Mouse (Mus musculus) CH12.LX (cell line): ENCODE results near the gene AI597479. TPM values are rescaled to one million over a fixed set of nuclear protein-coding genes. Genes with fewer than 3 reads are reported as not detected.

ENCODE experiments used
- DNase-seq: peaks from one replicate; pipeline ENCODE4 v3.0.0-alpha.2; 2013; ENCODE audit errors: extremely low read depth
- H3K27ac ChIP-seq: 2 replicates; pipeline ENCODE4 v1.5.1; 2012; ENCODE audit warnings: low read depth, mild to moderate bottlenecking, control low read depth, moderate library complexity; ENCODE audit not compliant: insufficient read depth
- H3K27me3 ChIP-seq: replicated peaks from 2 replicates; pipeline ENCODE3; 2012; ENCODE audit warnings: inconsistent platforms
- H3K36me3 ChIP-seq, 2 experiments: replicated peaks in 1 of 2; 2 replicates each; pipeline versions ENCODE3 to v1.6.1; 2012; ENCODE audit warnings: inconsistent platforms in 1 of 2, low read length in 1 of 2, mild to moderate bottlenecking in 1 of 2, mixed read lengths in 1 of 2, moderate library complexity in 1 of 2; ENCODE audit not compliant: control insufficient read depth in 1 of 2, insufficient read depth in 1 of 2
- H3K4me1 ChIP-seq, 2 experiments: 2 replicates each; pipeline ENCODE4 v1.6.1; 2012; ENCODE audit warnings: inconsistent platforms in 1 of 2, moderate library complexity in 1 of 2; ENCODE audit not compliant: insufficient read depth in 2 of 2, control insufficient read depth in 1 of 2
- H3K4me2 ChIP-seq: 2 replicates; pipeline ENCODE4 v1.6.1; 2012; ENCODE audit warnings: low read depth, mild to moderate bottlenecking, control low read depth; ENCODE audit not compliant: poor library complexity, insufficient read depth, severe bottlenecking
- H3K4me3 ChIP-seq, 3 experiments: fragments of 150-350 bp in 1 of 3; sonication (generic) in 1 of 3; replicated peaks in 1 of 3; 2 replicates each; pipeline versions ENCODE3 to v1.5.1; 2011 to 2012; ENCODE audit warnings: low read depth in 2 of 3, low read length in 2 of 3, mild to moderate bottlenecking in 2 of 3, moderate library complexity in 2 of 3, control low read depth in 1 of 3, improper control_type of control experiment in 1 of 3, inconsistent platforms in 1 of 3, mixed read lengths in 1 of 3; ENCODE audit not compliant: poor library complexity in 1 of 3
- H3K79me2 ChIP-seq: replicated peaks from 2 replicates; pipeline ENCODE4 v1.6.1; 2012; ENCODE audit warnings: mild to moderate bottlenecking, moderate library complexity; ENCODE audit not compliant: control insufficient read depth, poor library complexity, insufficient read depth, severe bottlenecking; ENCODE audit errors: extremely low read depth
- H3K9ac ChIP-seq: 2 replicates; pipeline ENCODE4 v1.6.1; 2012; ENCODE audit warnings: low read depth, mild to moderate bottlenecking, control low read depth, moderate library complexity; ENCODE audit not compliant: insufficient read depth
- H3K9me3 ChIP-seq: replicated peaks from 2 replicates; pipeline ENCODE3; 2012; ENCODE audit warnings: low read length, inconsistent platforms, mixed read lengths
- BHLHE40 ChIP-seq: IDR thresholded peaks from 2 replicates; pipeline ENCODE4 v1.6.1; 2011; ENCODE audit warnings: mild to moderate bottlenecking, low read depth, low read length, improper control_type of control experiment
- CHD1 ChIP-seq: IDR thresholded peaks from 2 replicates; pipeline ENCODE4 v1.6.1; 2012; ENCODE audit warnings: low read depth, low read length, improper control_type of control experiment, inconsistent platforms
- CHD2 ChIP-seq: IDR thresholded peaks from 2 replicates; pipeline ENCODE4 v1.6.1; 2011; ENCODE audit warnings: low read length, improper control_type of control experiment
- CTCF ChIP-seq, 2 experiments: IDR thresholded peaks in 1 of 2; conservative IDR thresholded peaks in 1 of 2; 2 replicates each; pipeline ENCODE4 v1.5.1; 2011 to 2012; ENCODE audit warnings: low read depth in 2 of 2, low read length in 2 of 2, improper control_type of control experiment in 1 of 2, inconsistent platforms in 1 of 2, mild to moderate bottlenecking in 1 of 2, moderate library complexity in 1 of 2
- E2F4 ChIP-seq: IDR thresholded peaks from 2 replicates; pipeline ENCODE4 v1.6.1; 2011; ENCODE audit warnings: low read depth, low read length, improper control_type of control experiment; ENCODE audit not compliant: insufficient replicate concordance
- ELF1 ChIP-seq: IDR thresholded peaks from 2 replicates; pipeline ENCODE4 v1.6.1; 2014; ENCODE audit warnings: low read depth, mild to moderate bottlenecking, inconsistent platforms, low read length, improper control_type of control experiment
- HCFC1 ChIP-seq: IDR thresholded peaks from 2 replicates; pipeline ENCODE4 v1.6.1; 2012; ENCODE audit warnings: low read depth, mild to moderate bottlenecking, inconsistent platforms, low read length, improper control_type of control experiment
- KAT2A ChIP-seq: IDR thresholded peaks from 2 replicates; pipeline ENCODE4 v1.6.1; 2012; ENCODE audit warnings: low read length, improper control_type of control experiment, inconsistent platforms; ENCODE audit not compliant: insufficient replicate concordance
- MAFK ChIP-seq: IDR thresholded peaks from 2 replicates; pipeline ENCODE4 v1.6.1; 2011; ENCODE audit warnings: low read length, improper control_type of control experiment; ENCODE audit not compliant: insufficient replicate concordance
- MAZ ChIP-seq: IDR thresholded peaks from 2 replicates; pipeline ENCODE4 v1.6.1; 2012; ENCODE audit warnings: low read depth, mild to moderate bottlenecking, inconsistent platforms, low read length, improper control_type of control experiment, moderate library complexity
- MEF2A ChIP-seq: IDR thresholded peaks from 2 replicates; pipeline ENCODE4 v1.6.1; 2014; ENCODE audit warnings: low read depth, mild to moderate bottlenecking, inconsistent platforms, low read length, improper control_type of control experiment, borderline replicate concordance
- MXI1 ChIP-seq: IDR thresholded peaks from 2 replicates; pipeline ENCODE4 v1.6.1; 2011; ENCODE audit warnings: mild to moderate bottlenecking, low read depth, low read length, improper control_type of control experiment
- MYC ChIP-seq: IDR thresholded peaks from 2 replicates; pipeline ENCODE4 v1.6.1; 2011; ENCODE audit warnings: low read depth, mild to moderate bottlenecking, improper control_type of control experiment, low read length
- PAX5 ChIP-seq: IDR thresholded peaks from 2 replicates; pipeline ENCODE4 v1.6.1; 2012; ENCODE audit warnings: low read length, inconsistent platforms, mixed read lengths
- POLR2A ChIP-seq: IDR thresholded peaks from 2 replicates; pipeline ENCODE4 v1.6.1; 2011; ENCODE audit warnings: low read depth, mild to moderate bottlenecking, improper control_type of control experiment, low read length
- TBP ChIP-seq: conservative IDR thresholded peaks from 2 replicates; pipeline ENCODE4 v1.6.1; 2011; ENCODE audit warnings: low read depth, low read length, improper control_type of control experiment
- TCF12 ChIP-seq: IDR thresholded peaks from 2 replicates; pipeline ENCODE4 v1.6.1; 2014; ENCODE audit warnings: low read depth, mild to moderate bottlenecking, inconsistent platforms, low read length, improper control_type of control experiment
- USF1 ChIP-seq: IDR thresholded peaks from 2 replicates; pipeline ENCODE4 v1.6.1; 2014; ENCODE audit warnings: low read depth, mild to moderate bottlenecking, inconsistent platforms, low read length, improper control_type of control experiment
- USF2 ChIP-seq: conservative IDR thresholded peaks from 2 replicates; pipeline ENCODE4 v1.6.1; 2011; ENCODE audit warnings: low read depth, low read length, improper control_type of control experiment
- ZC3H11A ChIP-seq: IDR thresholded peaks from 2 replicates; pipeline ENCODE4 v1.6.1; 2012; ENCODE audit warnings: low read depth, mild to moderate bottlenecking, inconsistent platforms, low read length, improper control_type of control experiment
- ZNF384 ChIP-seq: IDR thresholded peaks from 2 replicates; pipeline ENCODE4 v1.6.1; 2012; ENCODE audit warnings: low read depth, low read length, improper control_type of control experiment, inconsistent platforms
- dilution Hi-C: fragments of 300-500 bp; cut with MboI; formaldehyde crosslinking; loops from 2 replicates; pipeline ENCODE4 v1.14.3; 2020; ENCODE audit warnings: low sequenced_read_pairs; ENCODE audit not compliant: extremely low pct_unique_long_range_greater_than_20kb, extremely low pct_ligation_motif_present
- in situ Hi-C: fragments of 300-500 bp; cut with MboI; formaldehyde crosslinking; loops from 3 replicates; pipeline ENCODE4 v1.14.3; 2019; ENCODE audit warnings: low sequenced_read_pairs, low pct_ligation_motif_present, low pct_unique_long_range_greater_than_20kb, mixed read lengths
- polyA plus RNA-seq: library from polyadenylated mRNA; unstranded; fragments of >175 nt; gene quantifications from 2 replicates; pipeline ENCODE4 v1.2.1, GENCODE M21; 2012; ENCODE audit warnings: low read depth; ENCODE audit not compliant: insufficient read length
- total RNA-seq, 2 experiments: library from RNA; depleted of rRNA; stranded (reverse); fragments of 300-350 nt in 1 of 2; fragments of >200 nt in 1 of 2; gene quantifications; 2 replicates each; pipeline ENCODE4 v1.2.3; 2012 to 2014

Gene AI597479
- total and polyA plus RNA-seq, 3 experiments: 19.5 to 39.8 (median 22.6) TPM

- Histone ChIP-seq H3K79me2 (no peaks in the 10 kb centered on the region), H3K36me3 (no peaks in the 10 kb centered on the region)
- TF ChIP-seq CHD1: no peak
- no peak for TF ChIP-seq MYC
- TF ChIP-seq BHLHE40: no peak
- TF ChIP-seq CHD2: no peak
- TF ChIP-seq CTCF (conservative IDR thresholded peaks at IDR 0.05 in 1 of 2, IDR thresholded peaks at IDR 0.05 in 1 of 2; ENCODE audit: low read depth in 2 of 2, low read length in 2 of 2): no peak
- TF ChIP-seq E2F4: no peak
- no peak for TF ChIP-seq TBP
- no peak for TF ChIP-seq MXI1
- no peak for TF ChIP-seq PAX5
- TF ChIP-seq HCFC1: no peak
- no peak for TF ChIP-seq MEF2A
- no peak for TF ChIP-seq MAZ
- no peak for TF ChIP-seq MAFK
- TF ChIP-seq KAT2A: no peak
- no peak for TF ChIP-seq ZNF384
- TF ChIP-seq POLR2A: no peak
- no peak for TF ChIP-seq USF1
- TF ChIP-seq ZC3H11A: no peak
- TF ChIP-seq USF2: no peak
- TF ChIP-seq, all 38 proteins: peak for 0
- Histone ChIP-seq H3K4me2 (no peak overlapping the region), H3K9ac (no peak overlapping the region), H3K4me3 (no peak overlapping the region), H3K9me3 (no peaks in the 10 kb centered on the region), H3K27ac (no peak overlapping the region), H3K27me3 (no peaks in the 10 kb centered on the region), H3K4me1 (peaks cover 3 to 4% of the 10 kb centered on the region in 2 experiments; a peak in 1 of 4 replicates)
- DNase-seq: no peak
- dilution Hi-C loops (no loop called here), in situ Hi-C loops (no loop called here)
These were observed 51.7 kb downstream of the AI597479 start for GRCm38 (mm10) chr1:43150225-43150624.

GRCm38 (mm10) chr1:43152626-43153025 is 54.1 kb downstream of the AI597479 start:
- no peak overlapping the region for H3K9ac ChIP-seq
- no peaks in the 10 kb centered on the region for H3K36me3 ChIP-seq
- H3K4me1 ChIP-seq: no peaks in the 10 kb centered on the region
- no peaks in the 10 kb centered on the region for H3K79me2 ChIP-seq
- H3K27ac ChIP-seq: no peak overlapping the region
- H3K4me2 ChIP-seq: no peak overlapping the region
- in situ Hi-C loops: no loop called here
- dilution Hi-C loops: no loop called here
- no peak overlapping the region for H3K4me3 ChIP-seq
- TF ChIP-seq TCF12 (no peak), ELF1 (no peak), CHD2 (no peak), ZNF384 (no peak)
- no peak for DNase-seq
- peaks cover 5% of the 10 kb centered on the region for H3K9me3 ChIP-seq
- no peaks in the 10 kb centered on the region for H3K27me3 ChIP-seq
